Mouse (Mus musculus) ovary, postnatal 14 days (tissue): ENCODE results near the gene Elf5.
A peak's percentile ranks its signal among the peaks of the same experiment; 100 is the strongest.

Experiments used
- DNase-seq: peaks from one replicate; pipeline ENCODE4 v3.0.0; 2022; ENCODE audit warnings: low spot score

Elf5 gene

GRCm38 (mm10) chr2:103476657-103477056 lies 65.2 kb downstream of the Elf5 start:
- DNase-seq = no peak

DNA sequence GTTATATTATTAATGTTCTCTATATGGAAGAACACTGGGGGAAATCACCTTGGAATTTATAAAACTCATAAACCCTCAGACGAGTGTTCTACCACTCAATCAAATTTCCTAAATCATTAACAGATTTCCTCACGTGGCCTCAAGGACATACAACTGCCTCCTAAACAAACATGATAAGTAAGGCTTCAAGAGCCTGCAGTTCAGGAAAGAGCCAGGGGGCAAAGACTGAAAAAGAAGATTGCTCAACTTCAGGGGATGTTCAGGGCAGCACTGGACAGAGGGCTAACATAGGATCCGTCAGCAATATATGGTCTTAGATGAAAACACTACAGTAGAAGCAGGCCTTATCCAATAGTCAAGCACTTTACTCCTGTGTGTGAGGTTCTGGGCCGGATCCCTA lies 66.0 kb downstream of the Elf5 start:
- DNase-seq = no peak

DNA sequence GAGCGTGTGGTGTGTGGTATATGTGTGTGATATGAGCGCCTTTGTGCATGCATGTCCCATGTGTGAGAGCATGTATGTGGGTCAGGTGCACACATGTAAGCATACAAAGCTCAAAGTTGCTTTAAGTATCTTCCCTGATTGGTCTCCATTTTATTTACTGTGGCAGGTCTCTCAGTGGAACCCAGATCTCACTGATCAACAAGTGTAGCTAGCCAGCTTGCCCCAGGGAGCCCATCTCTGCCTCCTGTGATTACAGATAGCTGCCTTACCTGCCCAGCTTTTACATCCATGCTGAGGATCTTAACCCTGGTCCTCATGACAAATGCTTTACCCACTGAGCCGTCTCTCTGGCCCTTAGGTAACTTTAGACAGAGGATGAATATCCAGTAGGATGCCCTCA lies 66.8 kb downstream of the Elf5 start:
- DNase-seq = no peak

DNA sequence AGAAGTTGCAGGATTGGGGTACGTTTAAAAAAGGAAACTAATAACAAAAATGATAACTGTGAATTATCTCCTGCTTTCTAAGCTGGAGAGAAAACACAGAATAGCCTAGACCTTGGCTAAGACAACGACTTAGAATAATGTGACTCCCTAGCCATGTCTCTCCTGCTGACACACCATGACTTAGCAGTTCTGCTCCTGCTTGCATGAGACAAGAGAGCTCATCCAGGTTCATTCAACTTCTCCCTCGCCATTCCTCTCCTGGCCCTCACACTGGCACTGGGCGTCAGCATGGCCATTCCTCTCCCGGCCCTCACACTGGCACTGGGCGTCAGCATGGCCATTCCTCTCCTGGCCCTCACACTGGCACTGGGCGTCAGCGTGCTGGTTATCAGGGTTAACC lies 68.8 kb downstream of the Elf5 start:
- no peak for DNase-seq

GRCm38 (mm10) chr2:103480871-103481270 lies 69.4 kb downstream of the Elf5 start:
- DNase-seq = no peak

DNA sequence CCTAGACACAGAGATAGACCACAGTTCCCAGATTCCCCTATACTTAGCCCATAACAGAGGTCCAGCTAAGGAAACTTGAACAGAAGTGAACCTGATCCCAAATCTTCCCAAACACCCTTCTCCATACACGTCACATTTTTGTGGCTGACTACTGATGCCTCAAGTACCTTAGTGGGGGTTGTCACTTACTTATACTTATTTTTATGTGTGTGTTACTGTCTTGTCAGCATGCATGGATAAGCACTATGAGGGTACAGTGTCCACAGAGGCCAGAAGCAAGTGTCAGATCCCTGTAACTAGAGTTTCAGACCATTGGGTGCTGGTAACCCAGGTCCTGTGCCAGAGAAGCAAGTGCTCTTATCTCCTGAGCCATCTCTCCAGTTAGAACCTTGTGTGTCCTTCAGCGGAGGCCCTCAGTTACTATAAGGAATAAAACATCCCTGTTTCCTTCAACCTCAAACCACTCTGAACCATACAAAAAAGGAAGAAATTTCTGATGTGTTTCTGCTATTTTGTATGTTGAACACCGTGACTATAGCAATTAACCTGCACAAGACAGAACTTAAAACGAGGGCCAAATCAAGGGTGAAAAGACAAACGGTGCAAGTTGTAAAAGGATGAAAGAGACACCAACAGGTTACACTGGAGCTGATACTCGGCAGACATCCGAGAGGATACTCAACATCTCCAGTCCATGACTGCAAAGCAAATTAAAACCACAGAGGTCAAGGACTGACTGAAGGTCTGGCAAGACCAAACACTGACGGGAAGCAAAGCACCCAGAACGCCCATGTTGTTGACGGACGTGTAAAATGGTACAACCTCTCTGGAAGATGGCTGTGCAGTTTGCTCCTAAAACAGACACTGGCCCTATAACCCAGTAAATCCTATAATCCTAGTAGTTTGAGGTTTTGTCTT lies 70.1 kb downstream of the Elf5 start:
- DNase-seq = no peak

- no peak for DNase-seq
Measured at GRCm38 (mm10) chr2:103483289-103483985, 71.9 kb downstream of the Elf5 start.

- DNase-seq = no peak
Measured at GRCm38 (mm10) chr2:103483986-103484520, 72.6 kb downstream of the Elf5 start.

- DNase-seq = peak; percentile 91
Measured at GRCm38 (mm10) chr2:103484617-103485401, 73.3 kb downstream of the Elf5 start, which contains the start of gene Cat. Gene Cat (minus strand): TSS chr2:103485160.

- no peak for DNase-seq
Measured at GRCm38 (mm10) chr2:103492526-103492925, 81.0 kb downstream of the Elf5 start.

GRCm38 (mm10) chr2:103493827-103494226 lies 82.3 kb downstream of the Elf5 start:
- no peak for DNase-seq

GRCm38 (mm10) chr2:103495633-103496418 lies 84.3 kb downstream of the Elf5 start:
- DNase-seq = no peak
